Mouse (Mus musculus): ENCODE measurements at regions not wholly inside any gene's neighbourhood (a gene's known extent, or its start where the extent isn't known, plus 50 kb on each side); places are given as distances from the start of the nearest gene placed in this dataset.
A peak's percentile ranks its signal among the peaks of the same experiment; 100 is the strongest.

- no peaks in the 10 kb centered on the region for H3K36me3 ChIP-seq (ENCODE audit: control insufficient read depth, insufficient read depth, low read length)
- H3K4me3 ChIP-seq (replicated peaks; ENCODE audit: low read length): no peak overlapping the region
- ATAC-seq (ENCODE audit: low FRiP score, low read depth): no peak
These were observed 296.0 kb downstream of the Etaa1 start for GRCm38 (mm10) chr11:17657720-17658119.

DNA sequence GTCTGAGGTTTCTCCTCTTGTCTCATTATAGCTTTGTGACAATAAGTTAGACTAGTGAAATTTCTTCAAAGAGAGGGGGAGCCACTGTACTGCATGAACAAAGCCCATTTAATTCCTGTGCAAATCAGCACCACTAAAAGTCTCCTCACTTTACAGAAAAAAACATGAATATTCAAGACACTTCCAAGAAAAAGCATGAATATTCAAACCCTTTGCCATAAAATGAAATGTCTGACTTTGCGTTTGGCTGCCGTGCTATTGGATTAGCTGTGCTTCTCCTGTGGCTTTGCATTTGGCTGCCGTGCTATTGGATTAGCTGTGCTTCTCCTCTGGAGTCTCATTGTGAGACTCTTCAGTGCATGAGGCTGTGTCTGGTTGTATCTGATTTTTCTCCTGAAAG, 295.4 kb downstream of the Etaa1 start:
- 69% methylated on average over 3 of the region's 3 CpGs for WGBS
- DNase-seq (ENCODE audit: low spot score): no peak

More at GRCm38 (mm10) chr11:17657720-17658119, 296.0 kb downstream of the Etaa1 start:
- Histone ChIP-seq H3K27ac (replicated peaks; ENCODE audit: low read depth, low read length) (no peak overlapping the region), H3K27me3 (ENCODE audit: control insufficient read depth, insufficient read depth, low read length) (no peaks in the 10 kb centered on the region; the same call in none of the 2 replicates), H3K9ac (ENCODE audit: low read depth, low read length, severe bottlenecking) (no peak overlapping the region), H3K9me3 (ENCODE audit: control insufficient read depth, low read length) (no peaks in the 10 kb centered on the region), H3K4me1 (ENCODE audit: control insufficient read depth, insufficient read depth, low read length) (peaks cover 5% of the 10 kb centered on the region; the same call in 1 of the 2 replicates), H3K4me2 (replicated peaks; ENCODE audit: low read depth, low read length, severe bottlenecking) (no peak overlapping the region)
- no peak for TF ChIP-seq POLR2A (IDR thresholded peaks at IDR 0.05; ENCODE audit: borderline replicate concordance, extremely low read depth, insufficient read depth, insufficient read length)
- WGBS: 85% methylated on average over 3 of the region's 3 CpGs
- DNase-seq (ENCODE audit: low spot score): no peak

GRCm38 (mm10) chr11:17658717-17659116, 295.0 kb downstream of the Etaa1 start:
- peaks cover 8% of the 10 kb centered on the region for H3K4me1 ChIP-seq (ENCODE audit: control insufficient read depth, insufficient read depth, low read length)
- no peaks in the 10 kb centered on the region for H3K36me3 ChIP-seq (ENCODE audit: control insufficient read depth, insufficient read depth, low read length)
- no peak overlapping the region for H3K27ac ChIP-seq (replicated peaks; ENCODE audit: low read depth, low read length)
- no peak for TF ChIP-seq POLR2A (IDR thresholded peaks at IDR 0.05; ENCODE audit: borderline replicate concordance, extremely low read depth, insufficient read depth, insufficient read length)
- no peaks in the 10 kb centered on the region for H3K9me3 ChIP-seq (ENCODE audit: control insufficient read depth, low read length)
- ATAC-seq (ENCODE audit: low FRiP score, low read depth) (no peak), DNase-seq (ENCODE audit: low spot score) (no peak)
- H3K27me3 ChIP-seq (ENCODE audit: control insufficient read depth, insufficient read depth, low read length): no peaks in the 10 kb centered on the region; the same call in none of the 2 replicates
- H3K9ac ChIP-seq (ENCODE audit: low read depth, low read length, severe bottlenecking): no peak overlapping the region
- no peak overlapping the region for H3K4me3 ChIP-seq (replicated peaks; ENCODE audit: low read length)
- 91% methylated on average over 4 of the region's 4 CpGs for WGBS
- no peak overlapping the region for H3K4me2 ChIP-seq (replicated peaks; ENCODE audit: low read depth, low read length, severe bottlenecking)

More for the DNA sequence above, 295.4 kb downstream of the Etaa1 start:
- Histone ChIP-seq H3K9me3 (ENCODE audit: control insufficient read depth, low read length) (no peaks in the 10 kb centered on the region), H3K27ac (replicated peaks; ENCODE audit: low read depth, low read length) (no peak overlapping the region), H3K9ac (ENCODE audit: low read depth, low read length, severe bottlenecking) (no peak overlapping the region), H3K4me3 (replicated peaks; ENCODE audit: low read length) (no peak overlapping the region), H3K36me3 (ENCODE audit: control insufficient read depth, insufficient read depth, low read length) (no peaks in the 10 kb centered on the region), H3K27me3 (ENCODE audit: control insufficient read depth, insufficient read depth, low read length) (no peaks in the 10 kb centered on the region; the same call in none of the 2 replicates), H3K4me2 (replicated peaks; ENCODE audit: low read depth, low read length, severe bottlenecking) (no peak overlapping the region), H3K4me1 (ENCODE audit: control insufficient read depth, insufficient read depth, low read length) (peaks cover 5% of the 10 kb centered on the region; the same call in 1 of the 2 replicates)
- no peak for TF ChIP-seq POLR2A (IDR thresholded peaks at IDR 0.05; ENCODE audit: borderline replicate concordance, extremely low read depth, insufficient read depth, insufficient read length)
- no peak for ATAC-seq (ENCODE audit: low FRiP score, low read depth)

DNA sequence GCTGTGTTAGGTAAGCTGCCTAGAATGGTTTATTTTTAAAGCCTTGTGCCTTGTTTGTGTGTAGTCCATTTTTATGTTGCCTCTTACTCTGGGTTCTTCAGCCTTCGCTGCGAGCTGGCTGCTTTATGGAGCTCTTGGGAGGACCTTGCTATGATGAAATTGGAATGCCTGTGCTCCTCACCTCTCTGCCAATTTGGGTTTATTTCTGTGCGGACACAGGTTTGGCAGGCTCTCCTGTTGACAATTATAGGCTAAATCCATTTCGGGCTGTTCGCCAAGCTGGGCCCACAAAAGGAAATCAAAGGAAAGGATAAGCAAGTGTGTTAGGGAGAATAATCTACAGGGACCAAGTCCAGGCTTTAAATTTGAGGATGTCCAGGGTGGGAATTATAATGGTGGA, 289.8 kb downstream of the Etaa1 start:
- Histone ChIP-seq H3K9me3 (ENCODE audit: control insufficient read depth, low read length) (no peaks in the 10 kb centered on the region), H3K9ac (ENCODE audit: low read depth, low read length, severe bottlenecking) (no peak overlapping the region), H3K4me1 (ENCODE audit: control insufficient read depth, insufficient read depth, low read length) (peaks cover 26% of the 10 kb centered on the region), H3K4me2 (replicated peaks; ENCODE audit: low read depth, low read length, severe bottlenecking) (no peak overlapping the region), H3K27ac (replicated peaks; ENCODE audit: low read depth, low read length) (no peak overlapping the region), H3K27me3 (ENCODE audit: control insufficient read depth, insufficient read depth, low read length) (no peaks in the 10 kb centered on the region; the same call in 1 of the 2 replicates), H3K4me3 (replicated peaks; ENCODE audit: low read length) (no peak overlapping the region), H3K36me3 (ENCODE audit: control insufficient read depth, insufficient read depth, low read length) (no peaks in the 10 kb centered on the region)
- peak; percentile 80 for DNase-seq (ENCODE audit: low spot score)
- TF ChIP-seq POLR2A (IDR thresholded peaks at IDR 0.05; ENCODE audit: borderline replicate concordance, extremely low read depth, insufficient read depth, insufficient read length): no peak
- WGBS: 17% methylated on average over 5 of the region's 5 CpGs
- peak; percentile 64 for ATAC-seq (ENCODE audit: low FRiP score, low read depth)

GRCm38 (mm10) chr11:17665624-17666552, 287.8 kb downstream of the Etaa1 start:
- no peak overlapping the region for H3K27ac ChIP-seq (replicated peaks; ENCODE audit: low read depth, low read length)
- no peaks in the 10 kb centered on the region for H3K36me3 ChIP-seq (ENCODE audit: control insufficient read depth, insufficient read depth, low read length)
- no peaks in the 10 kb centered on the region for H3K27me3 ChIP-seq (ENCODE audit: control insufficient read depth, insufficient read depth, low read length)
- H3K4me3 ChIP-seq (replicated peaks; ENCODE audit: low read length): no peak overlapping the region
- no peak for TF ChIP-seq POLR2A (IDR thresholded peaks at IDR 0.05; ENCODE audit: borderline replicate concordance, extremely low read depth, insufficient read depth, insufficient read length)
- ATAC-seq (ENCODE audit: low FRiP score, low read depth): peak; percentile 62
- H3K4me2 ChIP-seq (replicated peaks; ENCODE audit: low read depth, low read length, severe bottlenecking): no peak overlapping the region
- DNase-seq (ENCODE audit: low spot score): peak; percentile 62
- no peak overlapping the region for H3K9ac ChIP-seq (ENCODE audit: low read depth, low read length, severe bottlenecking)
- peaks cover 21% of the 10 kb centered on the region for H3K4me1 ChIP-seq (ENCODE audit: control insufficient read depth, insufficient read depth, low read length)
- no peaks in the 10 kb centered on the region for H3K9me3 ChIP-seq (ENCODE audit: control insufficient read depth, low read length)
- WGBS: 43% methylated on average over 11 of the region's 11 CpGs
